Mouse (Mus musculus): ENCODE measurements around the gene Gm17428. TPM values are rescaled to one million over a fixed set of nuclear protein-coding genes. Genes with fewer than 3 reads are reported as not detected.

The Gm17428 gene
- polyA plus RNA-seq, 1 experiment: not detected

GRCm38 (mm10) chr14:55003878-55004855 lies 27.4 kb downstream of the Gm17428 start:
- TF ChIP-seq POLR2A (IDR thresholded peaks at IDR 0.05; ENCODE audit: borderline replicate concordance, extremely low read depth, low read depth, low read length) (no peak), CTCF (IDR thresholded peaks at IDR 0.05; ENCODE audit: insufficient read depth, low read length) (no peak)
- Histone ChIP-seq H3K4me1 (ENCODE audit: control insufficient read depth, insufficient read depth, low read length) (peaks cover 3% of the 10 kb centered on the region), H3K4me3 (replicated peaks; ENCODE audit: extremely low read depth, low read depth, low read length) (no peak overlapping the region)
- DNase-seq: peak; percentile 35
- 53% methylated on average over 18 of the region's 18 CpGs for WGBS

- 67% methylated on average over 2 of the region's 2 CpGs for whole genome bisulfite sequencing
- DNase-seq: no peak
- TF ChIP-seq CTCF (IDR thresholded peaks at IDR 0.05; ENCODE audit: insufficient read depth, low read length): no peak
- no peak for TF ChIP-seq POLR2A (IDR thresholded peaks at IDR 0.05; ENCODE audit: borderline replicate concordance, extremely low read depth, low read depth, low read length)
- H3K4me3 ChIP-seq (replicated peaks; ENCODE audit: extremely low read depth, low read depth, low read length): no peak overlapping the region
- peaks cover 3% of the 10 kb centered on the region for H3K4me1 ChIP-seq (ENCODE audit: control insufficient read depth, insufficient read depth, low read length)
Measured at GRCm38 (mm10) chr14:55005506-55005905, 28.8 kb downstream of the Gm17428 start.

- TF ChIP-seq CTCF (IDR thresholded peaks at IDR 0.05; ENCODE audit: insufficient read depth, low read length) (no peak), POLR2A (IDR thresholded peaks at IDR 0.05; ENCODE audit: borderline replicate concordance, extremely low read depth, low read depth, low read length) (no peak)
- 86% methylated on average over 8 of the region's 8 CpGs for WGBS
- Histone ChIP-seq H3K4me1 (ENCODE audit: control insufficient read depth, insufficient read depth, low read length) (peaks cover 3% of the 10 kb centered on the region), H3K4me3 (replicated peaks; ENCODE audit: extremely low read depth, low read depth, low read length) (no peak overlapping the region)
- DNase-seq: no peak
Measured at GRCm38 (mm10) chr14:55005967-55006366, 29.2 kb downstream of the Gm17428 start.

GRCm38 (mm10) chr14:55006541-55006940 lies 29.8 kb downstream of the Gm17428 start:
- DNase-seq: no peak
- Histone ChIP-seq H3K4me3 (replicated peaks; ENCODE audit: extremely low read depth, low read depth, low read length) (no peak overlapping the region), H3K4me1 (ENCODE audit: control insufficient read depth, insufficient read depth, low read length) (peaks cover 3% of the 10 kb centered on the region)
- WGBS: 74% methylated on average over 3 of the region's 3 CpGs
- TF ChIP-seq POLR2A (IDR thresholded peaks at IDR 0.05; ENCODE audit: borderline replicate concordance, extremely low read depth, low read depth, low read length) (no peak), CTCF (IDR thresholded peaks at IDR 0.05; ENCODE audit: insufficient read depth, low read length) (no peak)

- H3K4me3 ChIP-seq (replicated peaks; ENCODE audit: extremely low read depth, low read depth, low read length): no peak overlapping the region
- no peak for DNase-seq
- peaks cover 3% of the 10 kb centered on the region for H3K4me1 ChIP-seq (ENCODE audit: control insufficient read depth, insufficient read depth, low read length)
- WGBS: 84% methylated on average over 9 of the region's 9 CpGs
- TF ChIP-seq CTCF (IDR thresholded peaks at IDR 0.05; ENCODE audit: insufficient read depth, low read length): no peak
- no peak for TF ChIP-seq POLR2A (IDR thresholded peaks at IDR 0.05; ENCODE audit: borderline replicate concordance, extremely low read depth, low read depth, low read length)
Measured at GRCm38 (mm10) chr14:55007120-55007908, 30.6 kb downstream of the Gm17428 start.

GRCm38 (mm10) chr14:55008417-55008816 lies 31.7 kb downstream of the Gm17428 start:
- 68% methylated on average over 8 of the region's 8 CpGs for WGBS
- DNase-seq: no peak
- Histone ChIP-seq H3K4me1 (ENCODE audit: control insufficient read depth, insufficient read depth, low read length) (no peaks in the 10 kb centered on the region; the same call in 1 of the 2 replicates), H3K4me3 (replicated peaks; ENCODE audit: extremely low read depth, low read depth, low read length) (no peak overlapping the region)
- TF ChIP-seq POLR2A (IDR thresholded peaks at IDR 0.05; ENCODE audit: borderline replicate concordance, extremely low read depth, low read depth, low read length): no peak
- no peak for TF ChIP-seq CTCF (IDR thresholded peaks at IDR 0.05; ENCODE audit: insufficient read depth, low read length)

- DNase-seq: no peak
- H3K4me3 ChIP-seq (replicated peaks; ENCODE audit: extremely low read depth, low read depth, low read length): no peak overlapping the region
- WGBS: 70% methylated on average over 4 of the region's 4 CpGs
- H3K4me1 ChIP-seq (ENCODE audit: control insufficient read depth, insufficient read depth, low read length): no peaks in the 10 kb centered on the region; the same call in 1 of the 2 replicates
- TF ChIP-seq POLR2A (IDR thresholded peaks at IDR 0.05; ENCODE audit: borderline replicate concordance, extremely low read depth, low read depth, low read length): no peak
- TF ChIP-seq CTCF (IDR thresholded peaks at IDR 0.05; ENCODE audit: insufficient read depth, low read length): no peak
Measured at GRCm38 (mm10) chr14:55011116-55011515, 34.4 kb downstream of the Gm17428 start.

- no peak for DNase-seq
- no peak; the same call in 1 of the 2 replicates for TF ChIP-seq POLR2A (IDR thresholded peaks at IDR 0.05; ENCODE audit: borderline replicate concordance, extremely low read depth, low read depth, low read length)
- no peak for TF ChIP-seq CTCF (IDR thresholded peaks at IDR 0.05; ENCODE audit: insufficient read depth, low read length)
- Histone ChIP-seq H3K4me1 (ENCODE audit: control insufficient read depth, insufficient read depth, low read length) (no peaks in the 10 kb centered on the region; the same call in 1 of the 2 replicates), H3K4me3 (replicated peaks; ENCODE audit: extremely low read depth, low read depth, low read length) (peak overlapping the region; percentile 68)
- WGBS: under 1% methylated on average over 27 of the region's 27 CpGs
Measured at GRCm38 (mm10) chr14:55014591-55014990, 37.9 kb downstream of the Gm17428 start.
